Mouse (Mus musculus) urinary bladder, adult 2 months (tissue): Measurements from ENCODE around the gene Snta1. TPM values are rescaled to one million over a fixed set of nuclear protein-coding genes. Genes with fewer than 3 reads are reported as not detected.

Source experiments
- DNase-seq: peaks from one replicate; pipeline ENCODE4 v3.0.0; 2022; ENCODE audit warnings: low spot score
- polyA plus RNA-seq: library from polyadenylated mRNA; depleted of rRNA; stranded (reverse); fragments of >200 nt; gene quantifications from 2 replicates; pipeline ENCODE4 v1.2.3, GENCODE M21; 2012

Snta1 gene
- polyA plus RNA-seq, 1 experiment: 16.5 TPM

- DNase-seq: no peak
Measured at GRCm38 (mm10) chr2:154420942-154421731, 13.2 kb upstream of the Snta1 start.

GRCm38 (mm10) chr2:154419631-154420515, 12.0 kb upstream of the Snta1 start:
- DNase-seq: no peak

DNA sequence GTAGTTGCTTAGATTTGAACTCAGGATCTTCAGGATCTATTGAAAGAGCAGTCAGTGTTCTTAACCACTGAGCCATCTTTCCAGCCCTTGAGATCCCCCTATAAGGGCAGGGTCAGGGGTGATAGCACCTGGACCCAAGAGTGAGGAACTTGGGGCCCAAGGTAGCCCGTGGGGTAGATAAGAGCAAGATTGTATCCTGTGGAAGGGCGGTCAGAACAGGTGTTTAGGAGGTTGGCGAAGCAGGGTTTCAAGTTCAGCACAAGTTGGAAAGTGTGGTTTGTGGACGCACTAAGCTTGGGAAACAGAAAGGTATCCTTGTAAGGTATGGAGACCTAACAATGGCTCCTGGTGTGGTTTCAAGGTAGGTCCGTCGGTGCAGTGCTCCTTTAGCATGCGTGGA, 10.1 kb upstream of the Snta1 start:
- no peak for DNase-seq

DNA sequence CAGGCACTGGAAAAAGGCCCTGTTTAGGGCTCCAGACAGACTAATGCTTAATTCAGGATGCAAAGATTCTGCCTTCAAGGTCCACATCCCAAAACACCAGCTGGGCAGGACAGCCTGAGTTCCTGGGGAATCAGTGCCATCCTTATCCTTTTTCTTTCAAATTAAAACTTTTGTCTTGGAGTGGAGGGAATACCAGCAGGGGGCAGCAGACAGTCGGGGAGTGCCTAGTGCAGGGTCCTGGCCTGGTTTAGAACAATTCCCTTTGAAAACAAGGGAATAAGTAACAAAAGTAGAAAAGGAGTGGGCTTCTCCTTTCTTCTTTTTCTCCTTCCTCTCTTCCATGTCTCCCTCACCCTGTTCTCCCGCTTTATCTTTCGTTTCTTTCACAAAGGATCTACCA, 9.2 kb upstream of the Snta1 start:
- DNase-seq: peak; percentile 37

- no peak for DNase-seq
Measured at GRCm38 (mm10) chr2:154412018-154412666, 4.2 kb upstream of the Snta1 start.

DNA sequence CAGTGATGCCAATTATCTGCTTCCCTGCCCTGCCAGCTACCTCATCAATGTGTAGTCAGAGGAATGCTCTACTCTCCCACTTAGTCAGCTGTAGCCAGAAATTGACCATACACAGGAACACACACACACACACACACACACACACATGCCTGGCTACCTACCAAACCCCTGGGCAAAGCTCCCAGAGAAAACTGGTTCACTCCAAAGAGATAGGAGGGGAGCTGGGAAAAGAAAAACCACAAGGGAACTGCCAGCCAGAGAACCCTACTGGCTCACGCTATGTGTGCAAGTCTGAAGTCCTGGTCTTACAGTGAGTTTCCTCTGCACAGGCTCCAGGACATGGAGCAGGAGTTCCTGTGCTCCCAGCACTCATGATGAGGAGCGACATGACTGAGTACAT, 2.5 kb upstream of the Snta1 start:
- no peak for DNase-seq

DNA sequence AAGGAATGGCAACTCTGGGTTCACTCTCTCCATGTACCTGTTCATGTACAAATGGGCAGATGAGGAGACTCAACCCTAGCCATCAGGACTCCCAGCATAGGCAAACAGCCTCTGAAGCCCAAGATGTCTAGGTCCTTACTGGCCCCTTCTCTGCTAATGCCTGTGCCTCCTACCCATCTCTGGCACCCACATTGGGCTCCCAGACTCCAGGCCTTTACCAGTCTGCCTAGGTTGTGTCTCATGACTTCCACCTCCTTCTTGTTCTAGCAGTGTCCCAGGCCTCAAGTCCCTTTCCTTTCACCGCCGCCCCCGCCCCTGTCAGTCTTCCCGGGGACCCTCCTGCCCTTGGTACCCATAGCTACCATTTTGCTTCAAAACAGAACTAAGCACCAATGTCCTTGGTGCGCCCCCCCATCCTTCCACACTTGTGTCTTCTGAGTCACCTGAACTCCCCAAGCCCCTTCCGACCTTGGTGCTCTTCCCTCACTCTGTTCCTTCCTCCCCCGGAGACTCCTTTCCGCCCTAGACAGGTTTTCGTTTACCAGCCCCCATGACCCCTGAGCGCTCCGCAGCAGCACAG, 746 bp downstream of the Snta1 start:
- DNase-seq: no peak

DNA sequence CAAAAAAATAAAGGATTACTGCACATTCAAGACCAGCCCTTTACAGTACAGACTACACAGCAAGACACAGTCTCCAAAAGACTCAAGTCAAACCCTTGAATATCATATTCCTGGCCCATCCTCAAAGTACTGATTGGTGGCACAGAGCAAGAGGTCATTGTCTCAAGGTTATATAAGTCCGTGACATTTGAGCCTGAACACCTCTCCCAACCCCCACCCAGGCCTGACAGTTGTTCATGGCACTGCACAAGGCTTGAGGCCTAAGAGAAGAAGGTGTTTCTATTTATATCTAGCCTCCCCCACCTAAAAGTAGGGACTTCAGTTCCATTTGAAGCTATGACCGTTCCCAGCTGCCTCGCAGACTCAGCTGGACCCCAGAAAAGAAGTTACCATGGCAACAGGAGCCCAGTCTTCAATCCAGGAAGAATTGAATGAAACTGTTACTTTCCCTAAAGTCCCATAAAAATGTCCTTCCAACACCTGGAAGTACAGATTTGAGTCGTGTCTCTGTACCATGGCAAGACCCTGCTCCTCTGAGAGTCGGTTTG, 2.4 kb downstream of the Snta1 start:
- no peak for DNase-seq

DNA sequence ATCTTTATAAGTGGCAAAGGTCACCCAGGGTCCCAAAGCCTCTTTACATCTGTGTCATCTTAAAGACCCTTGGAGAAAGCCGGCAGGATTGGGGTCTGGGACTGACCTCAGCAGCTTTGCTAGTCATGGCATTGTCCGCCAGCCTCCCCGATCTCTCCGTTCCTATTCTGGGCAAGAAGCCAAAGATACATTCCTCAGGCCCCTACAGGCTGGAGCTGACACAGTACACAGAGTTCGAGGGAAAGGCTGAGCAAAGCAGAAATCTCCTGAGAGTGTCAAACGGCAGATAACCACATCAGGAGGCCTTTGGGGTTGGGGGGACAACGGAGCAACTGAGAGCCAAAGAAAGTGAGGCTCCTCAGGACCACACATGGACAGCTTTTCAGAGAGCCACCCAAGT, 5.1 kb downstream of the Snta1 start:
- no peak for DNase-seq

DNA sequence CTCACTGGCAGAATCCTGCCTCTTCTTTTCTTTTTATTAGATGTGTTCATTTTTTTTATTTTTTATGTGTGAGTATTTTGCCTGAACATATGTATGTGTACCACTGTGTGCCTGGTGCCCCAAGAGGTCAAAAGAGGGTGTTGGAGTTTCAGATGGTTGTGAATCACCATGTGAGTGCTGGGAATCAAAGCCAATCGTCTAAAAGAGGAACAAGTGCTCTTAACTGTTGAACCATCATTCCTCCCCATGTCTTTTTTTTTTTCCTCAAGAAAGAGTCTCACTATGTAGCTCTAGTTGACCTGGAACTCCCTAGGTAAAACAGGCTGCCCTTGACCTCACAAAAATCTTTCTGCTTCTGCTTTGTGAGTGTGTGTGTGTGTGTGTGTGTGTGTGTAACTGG, 5.9 kb downstream of the Snta1 start:
- no peak for DNase-seq

GRCm38 (mm10) chr2:154399325-154399724, 8.6 kb downstream of the Snta1 start:
- DNase-seq: no peak

GRCm38 (mm10) chr2:154398267-154398666, 9.6 kb downstream of the Snta1 start:
- DNase-seq: no peak

GRCm38 (mm10) chr2:154396529-154396928, 11.4 kb downstream of the Snta1 start:
- DNase-seq: no peak

DNA sequence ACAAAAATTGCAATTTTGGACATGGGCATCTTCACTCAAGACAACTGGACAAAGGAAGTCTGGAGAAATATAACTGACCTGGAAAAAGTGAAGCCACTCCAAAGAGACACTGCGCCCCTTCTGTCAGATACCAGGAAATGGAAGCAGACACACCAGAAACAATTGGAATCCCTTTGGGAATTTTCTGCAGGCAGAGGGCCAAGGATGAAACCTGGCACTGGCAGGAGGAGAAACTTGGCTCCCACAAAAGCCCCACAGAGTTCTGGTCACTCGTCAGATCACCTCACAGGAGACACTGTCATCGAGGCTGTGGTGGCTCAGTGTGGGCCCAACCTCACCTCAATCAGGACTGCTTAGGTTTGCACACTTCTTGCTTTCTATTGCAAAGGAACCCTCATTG, 13.3 kb downstream of the Snta1 start:
- DNase-seq: no peak

- peak; percentile 54 for DNase-seq
Measured at GRCm38 (mm10) chr2:154390180-154390964, 17.5 kb downstream of the Snta1 start.

GRCm38 (mm10) chr2:154379103-154379502, 28.8 kb downstream of the Snta1 start:
- DNase-seq: no peak

- DNase-seq: no peak
Measured at GRCm38 (mm10) chr2:154374807-154375601, 32.9 kb downstream of the Snta1 start.

- DNase-seq: no peak
Measured at GRCm38 (mm10) chr2:154373961-154374632, 33.8 kb downstream of the Snta1 start.

- no peak for DNase-seq
Measured at GRCm38 (mm10) chr2:154372842-154373500, 34.9 kb downstream of the Snta1 start, which contains the start of gene Cdk5rap1. Cdk5rap1 (minus strand) TSS chr2:154373010.
